Mouse (Mus musculus) limb, embryonic 12.5 days (tissue): ENCODE measurements around the gene Epha2. TPM values are rescaled to one million over a fixed set of nuclear protein-coding genes. Genes with fewer than 3 reads are reported as not detected.
A peak's percentile ranks its signal among the peaks of the same experiment; 100 is the strongest.

Experiments
- ATAC-seq: fragments of 200-750 bp; cut with Nextera tagmentation; 2 replicates; pipeline ENCODE4 v1.8.0; 2017; ENCODE audit warnings: low read depth, moderate TSS enrichment; ENCODE audit not compliant: insufficient number of reproducible peaks, insufficient read depth, low FRiP score, low TSS enrichment
- H3K27ac ChIP-seq: fragments of 300-500 bp; sonication (generic); 2 replicates; pipeline ENCODE4 v1.5.1; 2016; ENCODE audit warnings: mild to moderate bottlenecking, moderate library complexity
- H3K27me3 ChIP-seq: fragments of 300-500 bp; sonication (generic); 2 replicates; pipeline ENCODE4 v1.6.1; 2016; ENCODE audit warnings: mild to moderate bottlenecking, moderate library complexity
- H3K36me3 ChIP-seq: fragments of 300-500 bp; sonication (generic); 2 replicates; pipeline ENCODE4 v1.6.1; 2016; ENCODE audit warnings: mild to moderate bottlenecking, moderate library complexity
- H3K4me1 ChIP-seq: fragments of 300-500 bp; sonication (generic); replicated peaks from 2 replicates; pipeline ENCODE4 v1.6.1; 2016
- H3K4me2 ChIP-seq: fragments of 300-500 bp; sonication (generic); 2 replicates; pipeline ENCODE4 v1.6.1; 2016; ENCODE audit warnings: mild to moderate bottlenecking, moderate library complexity
- H3K4me3 ChIP-seq: fragments of 300-500 bp; sonication (generic); replicated peaks from 2 replicates; pipeline ENCODE4 v1.5.1; 2016; ENCODE audit warnings: mild to moderate bottlenecking
- H3K9ac ChIP-seq: fragments of 300-500 bp; sonication (generic); replicated peaks from 2 replicates; pipeline ENCODE4 v1.6.1; 2016; ENCODE audit warnings: mild to moderate bottlenecking, moderate library complexity
- H3K9me3 ChIP-seq: fragments of 300-500 bp; sonication (generic); 2 replicates; pipeline ENCODE4 v1.6.1; 2016; ENCODE audit warnings: mild to moderate bottlenecking, moderate library complexity
- WGBS: fragments of 180-500 bp; shearing (Covaris S2); methylation state at CpG from one replicate; pipeline ENCODE4 v1.1.7; 2016; 5-methylcytosine and 5-hydroxymethylcytosine counted together
- polyA plus RNA-seq: library from polyadenylated mRNA; unstranded; fragments of >200 nt; fragmentation: Nextera tagmentation; extraction: Ambion mirVana; gene quantifications from 2 replicates; pipeline ENCODE4 v1.2.1, GENCODE M21; 2016

The Epha2 gene
- 3.1 and 3.9 TPM in 2 replicates for polyA plus RNA-seq

DNA sequence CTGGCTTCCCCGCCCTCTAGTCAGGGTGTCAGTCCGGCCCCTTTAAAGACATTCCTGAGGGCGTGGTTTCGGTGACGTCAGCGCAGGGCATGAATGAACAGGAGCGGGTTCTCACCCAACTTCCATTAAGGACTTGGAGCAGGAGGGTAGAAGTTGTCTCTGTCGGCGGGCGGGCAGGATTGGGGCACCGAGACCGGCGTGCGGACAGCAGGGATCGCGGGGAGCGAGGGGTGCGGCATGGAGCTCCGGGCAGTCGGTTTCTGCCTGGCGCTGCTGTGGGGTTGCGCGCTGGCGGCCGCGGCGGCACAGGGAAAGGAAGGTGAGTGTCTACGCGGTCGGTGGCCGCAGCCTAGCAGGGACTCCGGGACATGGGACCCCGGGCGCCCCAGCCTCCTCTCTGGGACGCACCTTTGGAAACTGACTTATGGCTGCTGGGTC, at the start of gene Epha2:
Gene Epha2, plus strand, starts transcription at position 125 of the 438 bp plus-strand sequence.
- no peaks in the 10 kb centered on the region for H3K9me3 ChIP-seq
- peak within 1 kb of the TSS; percentile 68 for H3K4me3 ChIP-seq
- WGBS = under 1% methylated on average over 33 of the region's 35 CpGs
- H3K36me3 ChIP-seq = no peaks in the 10 kb centered on the region
- H3K4me1 ChIP-seq = peaks cover 55% of the 10 kb centered on the region
- ATAC-seq = no peak
- peak within 1 kb of the TSS; percentile 94 for H3K4me2 ChIP-seq
- H3K27ac ChIP-seq = 0 out of 2 replicates have a peak within 1 kb of the TSS, but pooled peaks have one; percentile 29
- H3K27me3 ChIP-seq = peaks cover 56% of the 10 kb centered on the region
- H3K9ac ChIP-seq = peak within 1 kb of the TSS; percentile 67

DNA sequence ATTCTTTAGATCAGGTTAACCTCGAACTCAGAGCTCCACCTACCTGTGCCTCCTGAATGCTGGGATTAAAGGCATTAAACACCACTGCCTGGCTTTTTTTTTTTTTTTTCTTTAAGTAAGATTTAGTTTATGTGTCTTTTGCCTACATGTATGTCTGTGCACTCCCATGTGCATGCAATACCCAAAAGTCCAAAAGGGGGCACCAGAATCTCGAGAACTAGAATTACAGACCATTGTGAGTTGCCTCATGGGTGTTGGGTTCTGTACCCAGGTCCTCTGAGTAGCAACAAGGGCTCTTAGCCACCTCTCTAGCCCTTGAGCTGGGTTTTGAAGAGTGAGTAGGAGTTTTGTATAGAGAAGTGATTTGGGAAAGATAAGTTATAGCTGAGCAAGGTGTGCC, 48.4 kb upstream of the Epha2 start:
- H3K4me2 ChIP-seq = no peak overlapping the region
- peaks cover 3% of the 10 kb centered on the region; the same call in 1 of the 2 replicates for H3K36me3 ChIP-seq
- H3K27me3 ChIP-seq = peaks cover 44% of the 10 kb centered on the region
- no peak overlapping the region for H3K4me3 ChIP-seq
- H3K9me3 ChIP-seq = 0 out of 2 replicates have a peak, but pooled peaks cover 5% of the 10 kb centered on the region
- H3K9ac ChIP-seq = no peak overlapping the region
- H3K4me1 ChIP-seq = peaks cover 15% of the 10 kb centered on the region
- H3K27ac ChIP-seq = no peak overlapping the region
- ATAC-seq = no peak
- WGBS = 75% methylated on average over 2 of the region's 2 CpGs

DNA sequence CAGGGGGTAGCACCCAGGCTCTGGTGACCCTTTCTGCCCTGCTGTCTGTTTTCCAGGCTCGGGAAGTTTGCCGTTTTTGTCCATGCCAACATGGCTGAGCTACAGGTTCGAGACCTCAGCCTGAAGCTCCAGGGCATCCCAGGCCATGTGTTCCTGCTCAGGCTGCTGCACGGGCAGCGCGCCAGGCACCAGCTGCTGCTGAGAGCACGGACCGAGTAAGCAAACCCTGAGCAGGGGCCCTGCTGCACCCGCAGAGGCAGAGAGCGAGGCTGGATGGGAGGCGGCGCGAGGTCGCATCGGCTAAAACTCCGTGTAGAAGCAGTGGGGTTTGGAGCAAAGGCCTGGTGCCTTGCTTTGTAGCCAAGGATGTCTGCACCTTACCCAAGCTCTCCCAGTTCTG, 46.8 kb upstream of the Epha2 start:
- Histone ChIP-seq H3K4me1 (0 out of 2 replicates have a peak, but pooled peaks cover 5% of the 10 kb centered on the region), H3K9me3 (0 out of 2 replicates have a peak, but pooled peaks cover 6% of the 10 kb centered on the region), H3K4me3 (no peak overlapping the region), H3K27ac (no peak overlapping the region), H3K9ac (no peak overlapping the region), H3K4me2 (no peak overlapping the region), H3K27me3 (peaks cover 28% of the 10 kb centered on the region), H3K36me3 (no peaks in the 10 kb centered on the region; the same call in 1 of the 2 replicates)
- no peak for ATAC-seq
- 78% methylated on average over 16 of the region's 16 CpGs for WGBS

DNA sequence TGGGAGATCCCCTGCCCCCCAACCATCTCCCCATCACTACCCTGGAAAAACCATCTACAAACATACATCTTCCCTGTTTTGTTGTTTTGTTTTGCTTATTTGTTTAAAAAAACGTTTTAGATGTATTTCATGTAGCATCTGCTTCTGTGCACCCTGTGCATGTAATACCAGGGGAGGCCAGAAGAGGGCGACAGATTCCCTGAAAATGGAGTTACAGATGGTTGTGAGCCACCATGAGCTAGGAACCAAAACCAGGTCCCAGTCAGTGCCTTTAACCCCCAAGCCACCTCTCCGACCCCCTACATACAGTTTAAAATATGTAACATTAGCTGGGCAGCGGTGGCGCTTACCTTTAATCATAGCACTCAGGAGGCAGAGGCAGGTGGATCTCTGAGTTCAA, 43.6 kb upstream of the Epha2 start:
- Histone ChIP-seq H3K9ac (no peak overlapping the region), H3K4me2 (no peak overlapping the region), H3K36me3 (no peaks in the 10 kb centered on the region; the same call in 1 of the 2 replicates), H3K27me3 (peaks cover 2% of the 10 kb centered on the region; the same call in 1 of the 2 replicates), H3K27ac (no peak overlapping the region), H3K4me1 (0 out of 2 replicates have a peak, but pooled peaks cover 5% of the 10 kb centered on the region), H3K9me3 (peaks cover 11% of the 10 kb centered on the region; the same call in 1 of the 2 replicates), H3K4me3 (no peak overlapping the region)
- ATAC-seq = no peak
- 68% methylated on average over 5 of the region's 5 CpGs for WGBS

DNA sequence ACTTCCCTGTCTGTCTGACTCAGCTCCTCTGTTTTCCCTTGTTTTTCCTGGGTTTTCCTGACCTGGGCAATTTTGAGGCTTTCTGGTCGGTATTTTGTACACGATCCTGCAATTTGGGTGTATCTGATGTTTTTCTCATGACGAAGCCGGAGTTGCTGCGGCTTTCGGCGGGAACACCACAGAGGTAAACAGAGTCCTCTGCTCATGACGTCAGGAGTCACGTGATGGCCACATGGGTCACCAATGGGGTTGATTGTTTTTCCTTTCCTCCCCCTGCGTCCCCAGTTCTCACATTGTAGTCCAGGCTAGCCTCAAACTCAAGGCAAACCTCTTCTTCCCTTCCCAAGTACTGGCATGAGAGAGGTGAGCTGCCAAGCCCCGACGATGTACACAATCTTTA, 41.6 kb upstream of the Epha2 start:
- 81% methylated on average over 12 of the region's 12 CpGs for WGBS
- ATAC-seq = no peak
- Histone ChIP-seq H3K27me3 (no peaks in the 10 kb centered on the region; the same call in 1 of the 2 replicates), H3K27ac (no peak overlapping the region), H3K4me2 (no peak overlapping the region), H3K9ac (no peak overlapping the region), H3K4me3 (no peak overlapping the region), H3K4me1 (0 out of 2 replicates have a peak, but pooled peaks cover 3% of the 10 kb centered on the region), H3K36me3 (no peaks in the 10 kb centered on the region; the same call in 1 of the 2 replicates), H3K9me3 (peaks cover 11% of the 10 kb centered on the region; the same call in 1 of the 2 replicates)

DNA sequence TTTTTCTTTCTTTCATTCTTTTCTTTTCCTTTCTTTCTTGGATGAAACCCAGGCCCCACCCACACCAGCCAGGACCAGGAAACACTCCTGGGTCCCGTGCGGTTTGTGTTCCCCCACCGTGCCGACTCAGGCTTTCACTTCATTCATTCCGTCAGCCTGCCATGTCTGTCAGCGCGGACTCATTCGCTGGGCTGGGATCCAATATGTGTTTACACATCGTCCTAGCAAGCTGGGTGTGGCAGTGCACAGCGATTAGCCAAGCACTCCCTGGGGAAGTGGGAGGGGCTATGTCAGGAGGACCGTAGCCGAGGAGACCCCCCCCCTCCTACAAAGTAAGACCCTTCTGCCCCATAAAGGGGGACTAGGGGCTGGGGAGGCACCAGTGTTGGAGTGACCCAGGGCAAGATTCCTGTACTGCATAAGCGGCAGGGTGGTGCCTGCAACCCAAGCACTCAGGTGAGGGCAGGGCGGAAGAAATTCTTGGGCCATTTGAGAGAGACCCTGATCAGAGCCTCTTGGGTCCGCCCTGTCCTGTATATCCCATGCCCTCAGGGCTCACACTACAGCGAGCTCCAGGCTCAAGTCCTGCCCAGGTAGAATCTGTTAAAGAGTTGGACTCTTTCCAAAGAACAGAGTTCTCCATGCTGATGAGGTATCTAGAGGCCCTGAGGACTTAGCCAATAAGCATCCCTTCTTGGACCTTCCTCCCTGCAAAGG, 40.9 kb upstream of the Epha2 start:
- Histone ChIP-seq H3K9me3 (peaks cover 11% of the 10 kb centered on the region; the same call in 1 of the 2 replicates), H3K27ac (no peak overlapping the region), H3K36me3 (no peaks in the 10 kb centered on the region), H3K4me1 (no peaks in the 10 kb centered on the region), H3K4me2 (no peak overlapping the region), H3K27me3 (no peaks in the 10 kb centered on the region; the same call in 1 of the 2 replicates), H3K9ac (no peak overlapping the region), H3K4me3 (no peak overlapping the region)
- 71% methylated on average over 16 of the region's 16 CpGs for WGBS
- peak; percentile 16; the same call in 1 of the 2 replicates for ATAC-seq

DNA sequence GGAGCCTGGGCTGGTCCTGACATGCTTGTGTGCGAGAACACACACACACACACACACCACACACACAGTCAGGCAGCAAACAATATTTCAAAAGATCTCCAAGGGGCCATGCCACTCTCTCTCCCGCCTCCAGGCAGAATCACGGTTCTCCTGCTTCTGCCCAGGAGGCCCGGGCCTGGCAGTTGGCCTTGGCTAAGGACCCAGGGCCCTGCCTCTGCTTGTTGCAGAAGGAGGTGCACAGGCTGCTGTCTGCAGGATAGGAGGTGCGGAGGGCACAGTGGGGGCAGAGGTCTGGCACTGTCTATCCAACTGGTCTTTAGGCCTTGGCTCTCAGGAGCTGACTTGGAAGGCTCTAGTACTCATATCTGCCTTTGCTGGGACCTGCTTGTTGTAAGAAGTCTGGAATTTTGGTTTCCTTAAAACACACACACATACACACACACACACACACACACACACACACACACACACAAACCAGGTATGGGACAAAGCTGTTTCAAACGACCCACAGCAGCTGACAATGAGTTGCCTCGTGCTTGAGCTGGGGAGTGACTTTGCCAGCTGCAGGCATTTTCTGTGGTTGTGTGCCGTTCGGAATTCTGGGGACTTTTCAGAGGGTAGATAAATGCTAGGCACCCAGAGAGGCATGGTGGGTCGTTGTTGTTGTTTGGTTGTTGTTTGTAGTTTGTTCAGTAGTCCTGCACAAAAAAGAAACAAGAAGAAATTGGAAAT, 38.0 kb upstream of the Epha2 start:
- ATAC-seq = no peak
- H3K4me2 ChIP-seq = no peak overlapping the region
- 75% methylated on average over 10 of the region's 10 CpGs for WGBS
- peaks cover 8% of the 10 kb centered on the region for H3K9me3 ChIP-seq
- no peaks in the 10 kb centered on the region; the same call in 1 of the 2 replicates for H3K27me3 ChIP-seq
- no peak overlapping the region for H3K4me3 ChIP-seq
- H3K36me3 ChIP-seq = no peaks in the 10 kb centered on the region
- H3K27ac ChIP-seq = no peak overlapping the region
- no peaks in the 10 kb centered on the region for H3K4me1 ChIP-seq
- no peak overlapping the region for H3K9ac ChIP-seq

DNA sequence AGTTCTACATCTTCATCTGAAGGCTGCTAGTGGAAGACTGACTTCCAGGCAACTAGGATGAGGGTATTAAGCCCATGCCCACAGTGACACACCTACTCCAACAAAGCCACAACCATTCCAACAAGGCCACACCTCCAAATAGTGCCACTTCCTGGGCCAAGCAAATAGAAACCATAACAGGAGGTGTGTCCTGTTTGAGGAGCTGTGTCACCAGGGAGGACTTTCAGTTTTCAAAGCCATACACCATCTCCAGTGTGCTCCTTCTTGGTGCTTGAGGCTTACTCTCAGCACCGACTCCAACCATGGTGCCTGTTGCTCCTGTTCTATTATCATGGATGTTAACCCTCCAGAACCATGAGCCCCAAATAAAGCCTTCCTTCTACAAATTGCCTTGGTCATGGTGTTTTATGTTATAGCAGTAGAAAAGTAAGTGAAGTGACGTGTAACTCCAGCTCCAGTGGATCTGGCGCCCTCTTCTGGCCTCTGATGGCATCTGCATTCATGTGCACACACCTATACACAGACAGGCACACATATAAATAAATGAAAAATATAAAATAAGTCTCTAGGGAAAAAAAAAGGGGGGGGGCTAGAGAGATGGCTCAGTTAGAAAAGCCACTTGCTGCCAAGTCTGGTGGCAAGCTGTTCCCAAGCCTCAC, 34.9 kb upstream of the Epha2 start:
- H3K9me3 ChIP-seq = peaks cover 7% of the 10 kb centered on the region
- no peaks in the 10 kb centered on the region for H3K36me3 ChIP-seq
- no peak for ATAC-seq
- 86% methylated on average over 3 of the region's 3 CpGs for WGBS
- H3K9ac ChIP-seq = no peak overlapping the region
- no peak overlapping the region for H3K4me2 ChIP-seq
- no peak overlapping the region for H3K27ac ChIP-seq
- no peak overlapping the region for H3K4me3 ChIP-seq
- no peaks in the 10 kb centered on the region for H3K27me3 ChIP-seq
- H3K4me1 ChIP-seq = no peaks in the 10 kb centered on the region

DNA sequence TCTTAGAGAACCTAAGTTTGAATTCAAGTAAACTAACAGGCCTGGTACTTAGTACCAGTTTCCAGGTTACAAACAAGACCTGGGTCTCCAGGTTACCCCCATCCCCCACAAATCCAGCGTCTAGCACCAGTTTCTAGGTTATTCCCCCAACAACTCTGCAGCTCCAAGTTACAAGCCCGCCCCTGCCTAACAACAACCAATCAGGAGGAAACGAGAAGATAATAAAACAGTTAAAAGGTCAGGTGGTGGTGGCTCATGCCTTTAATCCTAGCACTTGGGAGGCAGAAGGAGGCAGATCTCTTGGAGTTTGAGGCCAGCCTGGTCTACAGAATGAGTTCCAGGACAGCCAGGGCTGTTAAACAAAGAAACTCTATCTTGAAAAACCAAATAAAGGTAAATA, 33.8 kb upstream of the Epha2 start:
- Histone ChIP-seq H3K4me3 (no peak overlapping the region), H3K9ac (no peak overlapping the region), H3K9me3 (peaks cover 3% of the 10 kb centered on the region; the same call in 1 of the 2 replicates), H3K4me1 (no peaks in the 10 kb centered on the region), H3K27me3 (peaks cover 10% of the 10 kb centered on the region; the same call in 1 of the 2 replicates), H3K4me2 (no peak overlapping the region), H3K27ac (no peak overlapping the region), H3K36me3 (no peaks in the 10 kb centered on the region)
- 76% methylated on average over 3 of the region's 3 CpGs for WGBS
- no peak for ATAC-seq

DNA sequence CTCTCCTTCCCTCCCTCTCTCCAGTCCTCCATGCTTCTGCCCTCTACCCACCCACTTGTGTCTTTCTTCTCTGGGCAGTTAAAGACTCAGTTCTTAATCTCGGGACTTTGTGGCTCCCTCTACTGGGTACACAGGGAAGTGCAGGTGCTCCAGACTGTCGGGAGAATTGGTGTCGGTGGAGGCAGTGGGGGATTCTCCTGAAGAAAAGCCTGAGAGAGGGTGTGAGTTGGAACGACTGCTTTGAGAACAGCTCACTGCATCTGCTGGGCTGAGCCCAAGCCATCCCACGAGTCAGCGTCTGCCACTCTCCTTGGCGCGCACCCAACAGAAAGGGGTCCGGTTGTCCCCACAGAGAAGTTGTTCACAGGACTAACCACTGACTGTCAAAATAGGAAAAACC, 33.2 kb upstream of the Epha2 start:
- no peak overlapping the region for H3K4me3 ChIP-seq

More for the DNA sequence above, 33.2 kb upstream of the Epha2 start:
- Histone ChIP-seq H3K9me3 (peaks cover 3% of the 10 kb centered on the region; the same call in 1 of the 2 replicates), H3K27ac (no peak overlapping the region), H3K36me3 (no peaks in the 10 kb centered on the region), H3K27me3 (peaks cover 16% of the 10 kb centered on the region; the same call in 1 of the 2 replicates), H3K4me2 (no peak overlapping the region), H3K9ac (no peak overlapping the region), H3K4me1 (peaks cover 2% of the 10 kb centered on the region; the same call in 1 of the 2 replicates)
- 49% methylated on average over 9 of the region's 9 CpGs for WGBS
- no peak for ATAC-seq
